Mouse (Mus musculus): ENCODE results near the gene Efhd2. TPM values are rescaled to one million over a fixed set of nuclear protein-coding genes. Genes with fewer than 3 reads are reported as not detected.

Gene Efhd2
- 56.1 TPM for polyA plus RNA-seq (2014; fragmentation: Illumina TruSeq; extraction: RNeasy Lipid Tissue Mini Kit (QIAGEN cat#74804); ENCODE audit: insufficient read depth, low read depth, low replicate concordance)

DNA sequence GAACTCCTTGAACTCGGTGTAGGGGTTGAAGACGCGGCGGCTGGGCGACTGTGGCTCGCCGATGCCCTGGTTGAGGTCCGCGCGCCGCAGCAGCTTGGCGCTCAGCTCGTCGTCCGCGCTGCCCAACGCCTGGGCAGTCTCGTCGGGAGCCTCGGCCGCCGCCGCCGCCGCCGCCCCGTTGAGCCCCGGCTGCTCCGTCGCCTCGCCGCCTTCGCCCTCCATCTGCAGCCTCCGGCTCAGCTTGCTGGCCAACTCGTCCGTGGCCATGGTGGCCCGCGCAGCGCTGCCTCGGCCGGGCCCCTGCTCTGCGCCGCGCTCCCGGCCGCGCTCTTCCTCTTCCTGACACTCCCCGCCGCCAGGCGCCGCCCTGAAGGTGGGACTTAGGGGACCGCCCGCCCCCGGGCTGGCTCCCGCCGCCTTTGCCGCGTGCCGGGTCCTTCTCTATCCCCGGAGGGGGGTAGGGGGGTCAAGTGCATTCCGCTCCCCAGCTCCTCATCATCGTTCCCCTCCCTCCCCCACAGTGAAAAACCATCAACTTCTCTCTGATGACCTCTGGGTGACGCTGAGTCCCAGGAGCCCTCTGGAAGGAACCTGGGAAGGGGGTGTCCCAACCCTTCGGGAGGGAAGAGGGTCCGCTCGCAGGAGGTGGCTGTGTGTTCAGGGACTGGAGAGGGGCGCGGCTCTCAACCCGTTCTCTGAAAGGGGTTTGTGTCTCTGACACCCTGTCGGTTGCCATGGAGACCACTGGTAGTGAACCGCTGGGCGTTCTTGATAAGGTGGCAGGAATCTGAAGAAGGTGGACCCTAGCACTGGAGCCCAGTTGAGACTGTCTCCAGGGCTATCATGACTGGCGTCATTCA is at the start of gene Efhd2:
TSS of gene Efhd2 (minus strand) at position 320 of the 860 bp plus-strand sequence.

DNA sequence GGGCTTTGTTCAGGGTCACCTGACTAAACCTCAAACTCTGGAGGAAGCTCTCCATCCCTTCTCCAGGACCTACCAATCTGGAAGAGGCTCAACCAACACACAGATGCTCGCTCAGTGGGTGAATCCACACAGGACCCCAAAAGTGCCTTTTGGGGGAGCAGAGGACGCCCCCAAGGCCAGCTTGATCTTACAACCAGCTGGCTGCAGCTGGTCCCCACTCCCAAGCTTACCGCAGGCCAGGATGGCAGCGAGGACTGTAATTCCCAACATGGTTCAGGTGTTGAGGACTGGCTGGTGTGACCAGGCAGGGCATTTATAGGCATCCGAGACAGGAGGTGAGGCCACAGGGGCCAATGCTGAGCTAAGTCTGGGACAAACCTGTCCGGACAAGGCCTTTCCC is 28.7 kb downstream of the Efhd2 start, which contains the start of gene Ctrc:
TSS of gene Ctrc (minus strand) at position 361 of the 400 bp plus-strand sequence.

DNA sequence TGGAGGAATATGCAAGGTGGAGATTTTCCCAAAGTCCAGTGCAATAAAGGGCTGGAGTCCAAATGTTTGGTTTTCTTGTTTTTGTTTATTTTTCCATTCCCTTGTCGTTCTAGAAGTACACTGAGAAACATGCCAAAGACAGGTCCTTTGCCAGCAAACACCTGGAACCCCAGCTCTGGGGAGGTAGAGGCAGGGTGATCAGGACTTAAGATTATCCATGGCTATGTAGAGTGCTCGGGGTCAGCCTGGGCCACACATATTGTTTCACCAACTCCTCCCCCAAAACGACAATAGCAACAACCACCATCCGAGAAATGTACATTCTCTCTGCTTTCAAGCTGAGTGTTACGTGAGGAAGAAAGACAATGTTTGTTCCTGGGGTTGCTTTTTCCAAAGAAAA is 48.7 kb downstream of the Efhd2 start, which contains the start of gene Cela2a:
TSS of gene Cela2a (minus strand) at position 101 of the 400 bp plus-strand sequence.

Other genes with a start within 250 kb of the Efhd2 start
- 10.9 TPM for gene Plekhm2, start 210.0 kb downstream of the Efhd2 start, polyA plus RNA-seq (2014; fragmentation: Illumina TruSeq; extraction: RNeasy Lipid Tissue Mini Kit (QIAGEN cat#74804); ENCODE audit: insufficient read depth, low read depth, low replicate concordance)
- 2.7 TPM for gene Rsc1a1, start 189.3 kb downstream of the Efhd2 start, polyA plus RNA-seq (2014; fragmentation: Illumina TruSeq; extraction: RNeasy Lipid Tissue Mini Kit (QIAGEN cat#74804); ENCODE audit: insufficient read depth, low read depth, low replicate concordance)
- 10.1 TPM for gene Ddi2, start 151.5 kb downstream of the Efhd2 start, polyA plus RNA-seq (2014; fragmentation: Illumina TruSeq; extraction: RNeasy Lipid Tissue Mini Kit (QIAGEN cat#74804); ENCODE audit: insufficient read depth, low read depth, low replicate concordance)
- 0.22 TPM for gene Agmat, start 128.2 kb downstream of the Efhd2 start, polyA plus RNA-seq (2014; fragmentation: Illumina TruSeq; extraction: RNeasy Lipid Tissue Mini Kit (QIAGEN cat#74804); ENCODE audit: insufficient read depth, low read depth, low replicate concordance)
- gene Dnajc16, start 84.0 kb downstream of the Efhd2 start, polyA plus RNA-seq (2014; fragmentation: Illumina TruSeq; extraction: RNeasy Lipid Tissue Mini Kit (QIAGEN cat#74804); ENCODE audit: insufficient read depth, low read depth, low replicate concordance): 5.2 TPM
- 9.1 TPM for gene Casp9, start 81.3 kb downstream of the Efhd2 start, polyA plus RNA-seq (2014; fragmentation: Illumina TruSeq; extraction: RNeasy Lipid Tissue Mini Kit (QIAGEN cat#74804); ENCODE audit: insufficient read depth, low read depth, low replicate concordance)
- not detected for gene Cela2a, start 48.8 kb downstream of the Efhd2 start, polyA plus RNA-seq (2014; fragmentation: Illumina TruSeq; extraction: RNeasy Lipid Tissue Mini Kit (QIAGEN cat#74804); ENCODE audit: insufficient read depth, low read depth, low replicate concordance)
- not detected for gene Ctrc, start 28.6 kb downstream of the Efhd2 start, polyA plus RNA-seq (2014; fragmentation: Illumina TruSeq; extraction: RNeasy Lipid Tissue Mini Kit (QIAGEN cat#74804); ENCODE audit: insufficient read depth, low read depth, low replicate concordance)
- 8.7 TPM for gene Fhad1, start 140.2 kb upstream of the Efhd2 start, polyA plus RNA-seq (2014; fragmentation: Illumina TruSeq; extraction: RNeasy Lipid Tissue Mini Kit (QIAGEN cat#74804); ENCODE audit: insufficient read depth, low read depth, low replicate concordance)
- gene Tmem51, start 209.4 kb upstream of the Efhd2 start, polyA plus RNA-seq (2014; fragmentation: Illumina TruSeq; extraction: RNeasy Lipid Tissue Mini Kit (QIAGEN cat#74804); ENCODE audit: insufficient read depth, low read depth, low replicate concordance): 14.6 TPM

Measured in lung, adult 10 weeks (tissue).